Mouse (Mus musculus) liver, adult 2 months (tissue): ENCODE data around the gene Dnaic1.
"Not testable (repeated sequence)": the region's sequence is repeated elsewhere in the genome, so short reads cannot be mapped to it uniquely, and the experiment has no call there.

Source experiments
- CTCF ChIP-seq: fragments of 200-500 bp; IDR thresholded peaks from 2 replicates; pipeline ENCODE4 v1.5.1; 2011; ENCODE audit warnings: low read depth, low read length, control low read depth
- POLR2A ChIP-seq: fragments of 200-500 bp; IDR thresholded peaks from 2 replicates; pipeline ENCODE4 v1.6.1; 2011; ENCODE audit warnings: low read length, control low read depth; ENCODE audit not compliant: insufficient read depth; ENCODE audit errors: extremely low read depth

- TF ChIP-seq CTCF, POLR2A: not testable (repeated sequence)
Observed at GRCm38 (mm10) chr4:41685882-41686492, 116.4 kb downstream of the Dnaic1 start.
